Mouse (Mus musculus) cerebellum, adult 2 months (tissue): Measurements from ENCODE around the gene Aldh5a1. TPM values are rescaled to one million over a fixed set of nuclear protein-coding genes. Genes with fewer than 3 reads are reported as not detected.

Experiments used
- DNase-seq, 2 experiments: peaks; one replicate each; pipeline ENCODE4 v3.0.0; 2021
- H3K27ac ChIP-seq: fragments of 200-500 bp; 2 replicates; pipeline ENCODE4 v1.5.1; 2012; ENCODE audit warnings: low read length, control low read depth, inconsistent platforms; ENCODE audit not compliant: insufficient read depth
- H3K27me3 ChIP-seq: fragments of 200-500 bp; 2 replicates; pipeline ENCODE4 v1.6.1; 2012; ENCODE audit warnings: inconsistent platforms, mild to moderate bottlenecking, low read length, moderate library complexity; ENCODE audit not compliant: control insufficient read depth, insufficient read depth
- H3K4me1 ChIP-seq: fragments of 200-500 bp; 2 replicates; pipeline ENCODE4 v1.6.1; 2011; ENCODE audit warnings: low read length; ENCODE audit not compliant: control insufficient read depth, insufficient read depth
- H3K4me3 ChIP-seq: fragments of 200-500 bp; replicated peaks from 2 replicates; pipeline ENCODE3; 2011; ENCODE audit warnings: mild to moderate bottlenecking, low read depth, low read length, control low read depth; ENCODE audit not compliant: insufficient read depth
- CTCF ChIP-seq: fragments of 200-500 bp; IDR thresholded peaks from 2 replicates; pipeline ENCODE4 v1.5.1; 2011; ENCODE audit warnings: low read depth, mild to moderate bottlenecking, control low read depth, low read length, moderate library complexity, borderline replicate concordance; ENCODE audit not compliant: insufficient read depth
- POLR2A ChIP-seq: fragments of 200-500 bp; IDR thresholded peaks from 2 replicates; pipeline ENCODE4 v1.6.1; 2011; ENCODE audit warnings: low read length, control low read depth, borderline replicate concordance; ENCODE audit not compliant: insufficient read depth
- WGBS: fragments of 180-500 bp; shearing (Covaris S2); methylation state at CpG from one replicate; pipeline ENCODE4 v1.1.7; 2018; 5-methylcytosine and 5-hydroxymethylcytosine counted together
- polyA plus RNA-seq: library from polyadenylated mRNA; depleted of rRNA; stranded (reverse); fragments of >200 nt; gene quantifications from 2 replicates; pipeline ENCODE4 v1.2.3, GENCODE M21; 2012

Aldh5a1 gene
- polyA plus RNA-seq, 1 experiment: 43.6 TPM

- WGBS: 85% methylated on average over 8 of the region's 8 CpGs
- TF ChIP-seq POLR2A (no peak), CTCF (no peak)
Observed at GRCm38 (mm10) chr13:24962119-24962518, 24.7 kb upstream of the Aldh5a1 start.

GRCm38 (mm10) chr13:24960084-24960483 lies 22.6 kb upstream of the Aldh5a1 start:
- WGBS: 78% methylated on average over 3 of the region's 3 CpGs
- TF ChIP-seq POLR2A: no peak
- no peak for TF ChIP-seq CTCF
- no peak overlapping the region for H3K27ac ChIP-seq
- DNase-seq: no peak
- H3K27me3 ChIP-seq: no peaks in the 10 kb centered on the region
- no peaks in the 10 kb centered on the region for H3K4me1 ChIP-seq
- no peak overlapping the region for H3K4me3 ChIP-seq

More at GRCm38 (mm10) chr13:24962119-24962518, 24.7 kb upstream of the Aldh5a1 start:
- Histone ChIP-seq H3K27ac (no peak overlapping the region), H3K27me3 (no peaks in the 10 kb centered on the region), H3K4me3 (no peak overlapping the region), H3K4me1 (no peaks in the 10 kb centered on the region)
- DNase-seq: no peak

GRCm38 (mm10) chr13:24958671-24959070 lies 21.2 kb upstream of the Aldh5a1 start:
- DNase-seq: no peak
- H3K4me1 ChIP-seq: no peaks in the 10 kb centered on the region
- WGBS: 93% methylated on average over 11 of the region's 11 CpGs

GRCm38 (mm10) chr13:24955500-24955899 lies 18.0 kb upstream of the Aldh5a1 start:
- peak in 1 of 2 experiments; percentile 23 for DNase-seq
- TF ChIP-seq POLR2A (no peak), CTCF (no peak)
- WGBS: 17% methylated on average over 10 of the region's 10 CpGs

More at GRCm38 (mm10) chr13:24958671-24959070, 21.2 kb upstream of the Aldh5a1 start:
- Histone ChIP-seq H3K27me3 (no peaks in the 10 kb centered on the region), H3K27ac (no peak overlapping the region), H3K4me3 (no peak overlapping the region)
- TF ChIP-seq CTCF: no peak
- no peak for TF ChIP-seq POLR2A

GRCm38 (mm10) chr13:24955091-24955490 lies 17.6 kb upstream of the Aldh5a1 start:
- Histone ChIP-seq H3K27ac (no peak overlapping the region), H3K4me3 (no peak overlapping the region), H3K27me3 (no peaks in the 10 kb centered on the region), H3K4me1 (no peaks in the 10 kb centered on the region)
- 20% methylated on average over 11 of the region's 11 CpGs for WGBS
- no peak for DNase-seq
- TF ChIP-seq POLR2A (no peak), CTCF (no peak)

More at GRCm38 (mm10) chr13:24955500-24955899, 18.0 kb upstream of the Aldh5a1 start:
- H3K4me3 ChIP-seq: no peak overlapping the region
- no peaks in the 10 kb centered on the region for H3K4me1 ChIP-seq
- no peak overlapping the region for H3K27ac ChIP-seq
- no peaks in the 10 kb centered on the region for H3K27me3 ChIP-seq

- TF ChIP-seq POLR2A (no peak), CTCF (no peak)
- no peak overlapping the region for H3K27ac ChIP-seq
- DNase-seq: no peak
- no peaks in the 10 kb centered on the region for H3K4me1 ChIP-seq
- H3K4me3 ChIP-seq: no peak overlapping the region
- WGBS: 89% methylated on average over 7 of the region's 7 CpGs
- H3K27me3 ChIP-seq: no peaks in the 10 kb centered on the region
Observed at GRCm38 (mm10) chr13:24952659-24953058, 15.2 kb upstream of the Aldh5a1 start.

- TF ChIP-seq CTCF (no peak), POLR2A (no peak)
- no peak for DNase-seq
- Histone ChIP-seq H3K27ac (no peak overlapping the region), H3K27me3 (no peaks in the 10 kb centered on the region), H3K4me3 (no peak overlapping the region), H3K4me1 (no peaks in the 10 kb centered on the region)
- WGBS: 91% methylated on average over 6 of the region's 6 CpGs
Observed at GRCm38 (mm10) chr13:24948870-24949269, 11.4 kb upstream of the Aldh5a1 start.

- no peak for DNase-seq
- WGBS: 94% methylated on average over 5 of the region's 5 CpGs
- TF ChIP-seq POLR2A: no peak
- TF ChIP-seq CTCF: no peak
- Histone ChIP-seq H3K4me3 (no peak overlapping the region), H3K27ac (no peak overlapping the region), H3K27me3 (no peaks in the 10 kb centered on the region), H3K4me1 (no peaks in the 10 kb centered on the region)
Observed at GRCm38 (mm10) chr13:24947158-24947557, 9.7 kb upstream of the Aldh5a1 start.
